Mouse (Mus musculus): ENCODE results near the gene Sri. TPM values are rescaled to one million over a fixed set of nuclear protein-coding genes. Genes with fewer than 3 reads are reported as not detected.
"Not testable (repeated sequence)": the region's sequence is repeated elsewhere in the genome, so short reads cannot be mapped to it uniquely, and the experiment has no call there.

Gene Sri
- polyA plus RNA-seq (2012; rRNA removed) = 152 and 180 TPM in 2 replicates

DNA sequence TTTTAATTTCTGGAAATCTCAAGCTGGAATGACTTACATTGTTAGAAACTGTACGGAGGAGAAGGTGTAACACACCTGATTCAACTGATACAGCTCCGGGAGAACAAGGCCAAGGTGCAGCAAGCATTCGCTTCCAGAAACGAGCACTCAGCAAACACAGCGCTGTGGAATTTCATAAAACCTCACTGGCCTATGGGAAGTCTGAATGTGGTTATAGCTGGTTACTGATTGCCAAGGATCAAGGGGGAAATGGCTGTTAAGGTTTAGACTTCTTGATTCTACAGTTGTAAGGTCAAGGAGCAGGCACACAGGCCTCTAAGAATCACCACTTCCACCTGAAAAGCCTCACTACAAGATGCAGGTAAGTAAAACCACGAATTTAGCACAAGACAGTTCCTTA is at the start of gene Sri:
Gene Sri, plus strand, starts transcription at position 224 of the 400 bp plus-strand sequence.
- Histone ChIP-seq H3K4me3 (replicated peaks; ENCODE audit: extremely low read depth, low read depth, low read length) (no peak within 1 kb of the TSS), H3K4me1 (ENCODE audit: control insufficient read depth, insufficient read depth, low read length) (no peaks in the 10 kb centered on the region)
- TF ChIP-seq CTCF (IDR thresholded peaks at IDR 0.05; ENCODE audit: insufficient read depth, low read length) = no peak
- no peak for TF ChIP-seq POLR2A (IDR thresholded peaks at IDR 0.05; ENCODE audit: borderline replicate concordance, extremely low read depth, low read depth, low read length)
- 69% methylated on average over 6 of the region's 6 CpGs for WGBS
- DNase-seq = no peak

DNA sequence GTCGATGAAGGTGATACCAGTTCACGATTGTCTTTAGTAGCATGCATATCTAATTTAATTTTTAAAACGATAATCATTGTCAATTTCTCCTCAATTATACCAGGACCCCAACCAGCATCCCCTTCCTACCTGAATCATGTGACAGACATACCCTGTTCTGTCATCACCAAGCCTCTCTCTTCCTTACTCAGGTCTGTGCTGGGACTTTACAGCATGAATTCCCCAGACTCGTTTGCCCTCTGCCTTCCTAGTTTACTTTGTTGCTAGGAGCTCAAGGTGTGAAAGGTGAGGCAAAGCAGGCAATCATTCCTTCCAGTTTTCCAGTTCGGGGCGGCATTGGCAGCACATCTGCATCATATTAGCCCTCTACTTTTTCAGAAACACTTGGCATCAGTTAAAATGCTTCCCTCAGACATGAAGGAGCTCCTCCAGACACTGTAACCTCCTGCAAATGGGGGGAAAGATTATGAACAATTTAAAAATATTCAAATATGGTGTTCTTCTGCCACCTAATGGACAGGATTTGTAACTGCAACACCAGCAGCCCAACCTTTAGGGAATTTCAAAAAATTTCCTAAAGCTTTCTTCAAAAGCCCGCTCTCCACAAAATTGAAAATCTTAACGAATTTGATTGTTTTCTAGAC is 49.4 kb upstream of the Sri start:
- Histone ChIP-seq H3K4me3 (replicated peaks; ENCODE audit: extremely low read depth, low read depth, low read length) (no peak overlapping the region), H3K4me1 (ENCODE audit: control insufficient read depth, insufficient read depth, low read length) (no peaks in the 10 kb centered on the region)
- TF ChIP-seq CTCF (IDR thresholded peaks at IDR 0.05; ENCODE audit: insufficient read depth, low read length) = no peak
- TF ChIP-seq POLR2A (IDR thresholded peaks at IDR 0.05; ENCODE audit: borderline replicate concordance, extremely low read depth, low read depth, low read length) = no peak
- peak; percentile 3 for DNase-seq
- 45% methylated on average over 8 of the region's 8 CpGs for WGBS

DNA sequence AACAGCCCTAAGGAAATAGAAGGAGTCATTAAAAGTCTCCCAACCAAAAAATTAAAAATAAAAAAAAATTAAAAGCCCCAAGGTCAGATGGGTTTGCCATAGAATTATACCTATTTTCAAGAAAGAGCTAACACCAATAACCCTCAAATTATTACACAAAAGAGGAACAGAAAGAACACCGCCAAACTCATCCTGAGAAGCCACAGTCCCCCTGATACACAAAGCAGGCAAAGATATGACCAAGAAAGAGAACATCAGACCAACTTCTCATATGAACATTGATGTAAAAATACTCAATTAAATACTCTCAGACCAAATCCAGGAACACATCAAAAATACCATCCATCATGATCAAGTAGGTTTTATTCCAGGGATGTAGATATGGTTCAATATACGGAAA is 48.8 kb upstream of the Sri start:
- H3K4me1 ChIP-seq (ENCODE audit: control insufficient read depth, insufficient read depth, low read length) = no peaks in the 10 kb centered on the region
- TF ChIP-seq POLR2A (IDR thresholded peaks at IDR 0.05; ENCODE audit: borderline replicate concordance, extremely low read depth, low read depth, low read length) = no peak
- TF ChIP-seq CTCF (IDR thresholded peaks at IDR 0.05; ENCODE audit: insufficient read depth, low read length) = no peak
- DNase-seq = no peak
- no peak overlapping the region for H3K4me3 ChIP-seq (replicated peaks; ENCODE audit: extremely low read depth, low read depth, low read length)
- WGBS = 90% methylated on average over 2 of the region's 2 CpGs

DNA sequence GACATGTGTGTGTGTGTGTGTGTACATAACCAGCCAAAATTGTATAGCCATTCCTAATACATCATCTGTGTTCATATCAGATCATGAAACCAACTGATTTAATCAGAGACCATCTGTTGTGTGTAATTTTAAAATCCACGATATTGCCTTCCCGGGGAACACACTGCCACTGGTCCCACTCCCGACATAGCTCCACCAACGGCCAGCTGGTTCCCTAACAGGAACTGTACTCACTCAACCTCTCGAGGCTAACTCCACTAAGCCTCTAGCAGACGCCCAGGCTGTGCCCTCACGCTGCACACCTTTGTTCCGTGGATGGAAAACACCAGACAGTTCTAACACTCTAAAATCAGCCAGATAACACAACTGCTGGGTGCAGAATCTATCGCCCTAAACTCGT is 45.4 kb upstream of the Sri start:
- WGBS = 75% methylated on average over 10 of the region's 10 CpGs
- DNase-seq = no peak
- no peak overlapping the region for H3K4me3 ChIP-seq (replicated peaks; ENCODE audit: extremely low read depth, low read depth, low read length)
- no peaks in the 10 kb centered on the region for H3K4me1 ChIP-seq (ENCODE audit: control insufficient read depth, insufficient read depth, low read length)
- TF ChIP-seq POLR2A (IDR thresholded peaks at IDR 0.05; ENCODE audit: borderline replicate concordance, extremely low read depth, low read depth, low read length) = no peak
- no peak for TF ChIP-seq CTCF (IDR thresholded peaks at IDR 0.05; ENCODE audit: insufficient read depth, low read length)

DNA sequence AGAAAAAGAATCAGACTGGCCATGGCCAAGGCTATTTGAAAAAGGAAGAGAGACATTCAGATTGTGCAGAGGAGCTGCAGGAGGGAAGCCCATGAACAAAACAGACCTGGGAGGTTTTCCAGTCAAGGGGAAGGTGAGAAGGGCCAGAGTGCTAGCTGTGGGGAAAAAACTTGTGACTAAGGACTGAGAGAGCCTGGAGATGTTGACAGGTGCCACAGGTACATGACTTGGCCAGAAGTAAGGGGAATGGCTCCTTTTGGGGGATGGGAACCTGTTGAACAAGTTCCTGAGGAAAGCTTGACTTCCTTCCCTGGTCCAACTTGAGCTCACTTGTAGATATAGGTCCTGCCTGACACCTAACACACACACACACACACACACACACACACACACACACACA is 43.1 kb upstream of the Sri start:
- H3K4me3 ChIP-seq (replicated peaks; ENCODE audit: extremely low read depth, low read depth, low read length) = no peak overlapping the region
- no peak for DNase-seq
- H3K4me1 ChIP-seq (ENCODE audit: control insufficient read depth, insufficient read depth, low read length) = no peaks in the 10 kb centered on the region
- TF ChIP-seq CTCF (IDR thresholded peaks at IDR 0.05; ENCODE audit: insufficient read depth, low read length) (no peak), POLR2A (IDR thresholded peaks at IDR 0.05; ENCODE audit: borderline replicate concordance, extremely low read depth, low read depth, low read length) (no peak)

DNA sequence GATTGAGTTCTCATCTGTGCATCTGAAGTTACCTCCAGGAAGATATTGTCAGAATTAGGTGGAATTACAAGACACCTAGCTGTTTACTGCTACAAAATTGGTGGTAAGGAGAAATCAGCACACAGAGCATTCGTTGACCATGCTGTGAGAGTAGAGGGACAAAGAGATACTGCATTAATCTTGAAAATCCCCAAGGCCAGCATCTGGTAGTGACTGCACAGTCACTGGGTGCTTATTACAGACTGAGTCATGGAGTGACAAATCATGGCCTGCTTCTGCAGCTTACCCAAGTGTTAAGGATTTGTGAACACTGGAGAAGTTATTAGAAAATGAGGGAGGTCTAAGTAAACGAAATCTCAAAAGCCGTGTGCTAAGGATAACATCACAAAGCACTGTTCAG is 32.6 kb upstream of the Sri start:
- DNase-seq = no peak
- TF ChIP-seq POLR2A (IDR thresholded peaks at IDR 0.05; ENCODE audit: borderline replicate concordance, extremely low read depth, low read depth, low read length) (no peak), CTCF (IDR thresholded peaks at IDR 0.05; ENCODE audit: insufficient read depth, low read length) (no peak)
- Histone ChIP-seq H3K4me1 (ENCODE audit: control insufficient read depth, insufficient read depth, low read length) (no peaks in the 10 kb centered on the region), H3K4me3 (replicated peaks; ENCODE audit: extremely low read depth, low read depth, low read length) (no peak overlapping the region)
- WGBS = 61% methylated on average over 3 of the region's 3 CpGs

DNA sequence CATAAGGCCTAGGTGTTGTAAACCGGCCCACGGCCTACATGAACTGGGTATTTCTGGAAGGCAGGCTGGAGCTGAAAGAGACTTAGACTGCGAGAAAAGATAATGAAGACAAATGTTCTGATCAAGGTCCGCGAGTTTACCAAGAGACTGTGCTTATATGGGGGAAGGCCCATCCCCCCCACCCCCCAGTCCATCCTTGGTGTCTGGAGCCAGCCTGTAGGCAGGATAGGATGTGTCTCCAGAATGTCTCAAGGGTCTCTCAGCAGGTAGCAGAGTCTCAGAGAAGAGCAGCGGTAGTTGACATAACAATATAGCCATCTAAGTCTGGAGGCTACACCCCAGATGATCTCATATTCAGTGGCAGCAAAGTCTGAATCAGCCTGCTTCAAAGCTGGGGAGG is 11.3 kb upstream of the Sri start:
- H3K4me3 ChIP-seq (replicated peaks; ENCODE audit: extremely low read depth, low read depth, low read length); H3K4me1 ChIP-seq (ENCODE audit: control insufficient read depth, insufficient read depth, low read length); DNase-seq: not testable (repeated sequence)
- WGBS = 89% methylated on average over 6 of the region's 6 CpGs

DNA sequence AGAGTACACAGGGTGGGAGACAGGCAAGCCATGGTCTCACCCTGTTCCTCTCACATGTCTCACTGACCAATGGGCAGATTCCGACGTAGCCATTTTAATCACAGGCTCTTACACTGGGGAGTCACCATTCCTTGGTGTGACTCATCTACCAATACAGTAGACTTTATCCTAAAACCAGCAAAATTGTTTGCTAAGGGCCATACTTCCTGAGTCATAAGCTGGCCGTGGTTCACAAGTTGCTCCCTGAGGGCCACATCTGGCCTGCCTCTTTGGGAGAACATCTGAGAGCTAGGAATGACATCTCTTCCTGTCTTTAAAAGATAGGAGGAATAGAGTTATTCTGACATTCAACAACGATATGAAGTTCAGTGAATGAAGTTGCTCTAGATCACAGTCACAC is 7.9 kb downstream of the Sri start:
- Histone ChIP-seq H3K4me3 (replicated peaks; ENCODE audit: extremely low read depth, low read depth, low read length) (no peak overlapping the region), H3K4me1 (ENCODE audit: control insufficient read depth, insufficient read depth, low read length) (peaks cover 13% of the 10 kb centered on the region; the same call in 1 of the 2 replicates)
- 76% methylated on average over 4 of the region's 4 CpGs for WGBS
- no peak for TF ChIP-seq CTCF (IDR thresholded peaks at IDR 0.05; ENCODE audit: insufficient read depth, low read length)
- TF ChIP-seq POLR2A (IDR thresholded peaks at IDR 0.05; ENCODE audit: borderline replicate concordance, extremely low read depth, low read depth, low read length) = no peak
- no peak for DNase-seq

DNA sequence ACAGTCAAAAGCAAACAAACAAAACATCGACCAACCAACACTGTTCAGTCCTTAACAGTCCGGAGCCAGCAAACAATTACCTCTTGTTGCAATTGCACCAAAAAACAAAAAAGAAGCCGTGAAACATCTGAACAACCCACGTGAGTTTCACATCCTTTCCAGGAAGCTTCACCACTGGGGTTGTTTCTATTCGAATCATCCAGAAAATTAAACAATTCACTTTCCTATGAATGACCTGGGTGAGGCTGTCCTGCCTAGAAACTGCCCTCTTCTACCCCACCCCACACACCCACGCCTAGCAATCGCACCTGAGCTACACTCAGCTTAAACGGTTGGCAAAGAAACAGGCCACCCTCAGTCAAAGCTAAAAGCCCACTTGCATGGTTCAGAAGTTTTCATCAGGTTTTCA is 9.8 kb downstream of the Sri start:
- WGBS = 4% methylated on average over 8 of the region's 8 CpGs
- H3K4me1 ChIP-seq (ENCODE audit: control insufficient read depth, insufficient read depth, low read length) = peaks cover 13% of the 10 kb centered on the region; the same call in 1 of the 2 replicates
- peak; percentile 30 for DNase-seq
- TF ChIP-seq CTCF (IDR thresholded peaks at IDR 0.05; ENCODE audit: insufficient read depth, low read length) (no peak), POLR2A (IDR thresholded peaks at IDR 0.05; ENCODE audit: borderline replicate concordance, extremely low read depth, low read depth, low read length) (no peak)
- H3K4me3 ChIP-seq (replicated peaks; ENCODE audit: extremely low read depth, low read depth, low read length) = peak overlapping the region; percentile 90

DNA sequence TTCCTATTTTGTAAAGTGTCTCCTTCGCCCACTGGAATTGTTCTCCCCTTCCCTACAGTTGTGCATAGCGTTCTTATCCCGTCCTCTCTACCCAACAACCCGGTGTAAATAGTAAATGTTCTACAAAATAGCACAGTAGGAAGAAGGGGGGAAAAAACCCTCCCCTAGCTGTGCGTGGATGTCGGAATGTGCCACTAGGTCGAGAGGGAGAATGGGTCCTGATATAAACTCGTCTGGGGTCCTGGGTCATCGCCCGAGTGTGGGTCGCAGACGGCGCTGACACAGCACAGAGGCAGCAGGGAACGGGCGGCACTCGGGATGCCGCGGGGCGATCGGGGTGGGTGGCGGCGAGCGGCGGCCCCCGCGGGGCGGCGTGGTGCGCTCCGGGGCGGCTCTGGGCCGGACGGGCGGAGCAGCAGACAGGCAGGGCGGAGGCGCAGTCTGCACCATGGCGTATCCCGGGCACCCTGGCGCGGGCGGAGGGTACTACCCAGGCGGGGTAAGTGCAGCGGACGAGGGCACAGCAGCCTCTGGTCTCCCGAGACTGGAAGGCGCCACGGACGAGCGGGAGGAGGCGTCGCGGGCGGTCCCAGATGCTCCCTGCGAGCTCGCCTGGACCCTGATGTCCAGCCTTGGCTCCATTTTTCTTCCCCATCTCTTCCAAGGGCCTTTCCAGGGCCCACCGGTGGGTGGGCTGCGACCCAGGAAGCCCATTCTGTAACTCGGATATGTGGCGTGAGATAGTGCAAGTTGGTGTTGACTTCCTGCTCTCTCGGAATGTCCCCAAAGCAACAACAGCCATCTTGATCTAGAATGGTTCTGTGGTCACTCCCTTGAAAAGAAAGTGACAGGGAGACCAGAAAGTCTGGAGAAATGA is 10.5 kb downstream of the Sri start:
- no peak for TF ChIP-seq CTCF (IDR thresholded peaks at IDR 0.05; ENCODE audit: insufficient read depth, low read length)
- peak; percentile 88 for TF ChIP-seq POLR2A (IDR thresholded peaks at IDR 0.05; ENCODE audit: borderline replicate concordance, extremely low read depth, low read depth, low read length)
- H3K4me1 ChIP-seq (ENCODE audit: control insufficient read depth, insufficient read depth, low read length) = peaks cover 13% of the 10 kb centered on the region; the same call in 1 of the 2 replicates
- DNase-seq = peak; percentile 88
- H3K4me3 ChIP-seq (replicated peaks; ENCODE audit: extremely low read depth, low read depth, low read length) = peak overlapping the region; percentile 90
- under 1% methylated on average over 58 of the region's 60 CpGs for WGBS
